Mouse (Mus musculus) hindbrain, embryonic 10.5 days (tissue): ENCODE measurements around the gene Gm9887. TPM values are rescaled to one million over a fixed set of nuclear protein-coding genes. Genes with fewer than 3 reads are reported as not detected.
"Not testable (repeated sequence)": the region's sequence is repeated elsewhere in the genome, so short reads cannot be mapped to it uniquely, and the experiment has no call there.

ENCODE experiments used
- DNase-seq: peaks from one replicate; pipeline ENCODE4 v3.0.0-alpha.2; 2017; ENCODE audit warnings: low spot score
- H3K27ac ChIP-seq: fragments of 300-500 bp; sonication (generic); 2 replicates; pipeline ENCODE4 v1.5.1; 2016; ENCODE audit warnings: mild to moderate bottlenecking, moderate library complexity
- H3K27me3 ChIP-seq: fragments of 300-500 bp; sonication (generic); 2 replicates; pipeline ENCODE4 v1.6.1; 2016; ENCODE audit warnings: mild to moderate bottlenecking; ENCODE audit not compliant: poor library complexity, insufficient read depth, severe bottlenecking
- H3K36me3 ChIP-seq: fragments of 300-500 bp; sonication (generic); 2 replicates; pipeline ENCODE4 v1.6.1; 2016; ENCODE audit warnings: mild to moderate bottlenecking, moderate library complexity
- H3K4me1 ChIP-seq: fragments of 300-500 bp; sonication (generic); replicated peaks from 2 replicates; pipeline ENCODE4 v1.6.1; 2016; ENCODE audit warnings: mild to moderate bottlenecking
- H3K4me3 ChIP-seq: fragments of 300-500 bp; sonication (generic); 2 replicates; pipeline ENCODE4 v1.5.1; 2016; ENCODE audit warnings: mild to moderate bottlenecking, moderate library complexity
- H3K9me3 ChIP-seq: fragments of 300-500 bp; sonication (generic); 2 replicates; pipeline ENCODE4 v1.6.1; 2016; ENCODE audit warnings: mild to moderate bottlenecking, moderate library complexity
- WGBS: fragments of 180-500 bp; shearing (Covaris S2); methylation state at CpG from one replicate; pipeline ENCODE4 v1.1.7; 2016; 5-methylcytosine and 5-hydroxymethylcytosine counted together
- polyA plus RNA-seq: library from polyadenylated mRNA; unstranded; fragments of >200 nt; fragmentation: Nextera tagmentation; extraction: Ambion mirVana; gene quantifications from 2 replicates; pipeline ENCODE4 v1.2.1, GENCODE M21; 2016

Gm9887 gene
- polyA plus RNA-seq, 1 experiment from 2014 or later = 1.9 TPM

DNA sequence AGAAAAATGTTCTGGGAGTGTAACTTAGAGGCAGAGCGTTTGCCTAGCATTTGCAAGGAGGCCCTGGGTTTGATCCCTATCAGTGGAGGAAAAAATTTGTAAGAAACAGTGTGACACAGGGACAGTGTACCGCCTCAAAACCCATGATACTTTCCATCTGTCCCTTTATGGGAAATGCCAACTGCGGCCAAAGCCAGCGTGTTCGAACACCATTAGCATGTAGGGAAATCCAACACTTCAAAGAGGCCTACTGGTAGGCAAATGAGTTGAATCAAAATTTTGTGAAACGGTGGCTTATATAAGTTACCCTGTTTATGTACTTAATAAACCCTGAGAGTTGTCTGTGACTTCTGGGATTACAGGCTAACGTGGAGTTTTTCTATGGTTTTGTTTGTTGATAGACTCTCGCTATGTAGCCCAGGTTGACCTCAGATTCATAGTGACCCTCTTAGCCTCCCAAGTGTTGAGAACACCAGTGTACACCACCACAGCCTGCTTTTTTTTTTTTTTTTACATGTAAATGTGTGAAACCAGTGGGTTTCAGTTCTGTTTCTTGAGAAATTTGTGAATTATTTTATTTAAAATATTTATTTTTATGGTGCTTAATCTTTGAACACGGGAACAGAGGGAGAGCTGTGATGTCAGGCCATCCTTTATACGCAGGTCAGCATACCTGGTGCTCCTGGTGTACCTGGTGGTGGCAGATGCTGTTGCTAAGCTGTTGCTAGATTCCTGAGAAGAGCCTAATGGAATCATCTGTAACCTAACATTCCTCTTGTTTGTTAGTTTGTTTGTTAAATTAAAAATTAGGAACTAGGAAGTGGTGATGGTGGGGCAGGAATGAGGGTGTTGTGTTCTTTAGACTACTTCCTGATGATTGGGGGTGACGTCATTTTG, 6.5 kb upstream of the Gm9887 start:
- no peaks in the 10 kb centered on the region for H3K27me3 ChIP-seq
- 91% methylated on average over 11 of the region's 11 CpGs for WGBS
- no peaks in the 10 kb centered on the region for H3K9me3 ChIP-seq
- no peak overlapping the region for H3K4me3 ChIP-seq
- peaks cover 34% of the 10 kb centered on the region for H3K36me3 ChIP-seq
- H3K27ac ChIP-seq = no peak overlapping the region
- no peak for DNase-seq
- H3K4me1 ChIP-seq = peaks cover 21% of the 10 kb centered on the region

DNA sequence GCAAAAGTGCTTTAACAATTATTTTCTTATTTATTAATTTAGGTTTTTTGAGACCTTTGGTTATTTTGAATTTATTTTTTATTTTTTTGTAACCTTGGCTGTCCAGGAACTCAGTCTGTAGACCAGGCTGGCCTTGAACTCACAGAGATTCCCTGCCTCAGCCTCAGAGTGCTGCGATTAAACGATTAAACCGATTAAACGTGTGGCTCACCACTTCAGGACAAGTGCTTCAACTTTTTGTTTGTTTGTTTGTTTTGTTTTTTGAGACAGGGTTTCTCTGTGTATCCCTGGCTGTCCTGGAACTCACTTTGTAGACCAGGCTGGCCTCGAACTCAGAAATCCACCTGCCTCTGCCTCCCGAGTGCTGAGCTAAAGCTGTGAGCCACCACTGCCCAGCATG, 5.4 kb upstream of the Gm9887 start:
- H3K36me3 ChIP-seq = peaks cover 38% of the 10 kb centered on the region
- not testable (repeated sequence) for H3K9me3 ChIP-seq, DNase-seq, H3K27ac ChIP-seq, H3K27me3 ChIP-seq, H3K4me3 ChIP-seq
- H3K4me1 ChIP-seq = peaks cover 27% of the 10 kb centered on the region
- 96% methylated on average over 6 of the region's 6 CpGs for WGBS

DNA sequence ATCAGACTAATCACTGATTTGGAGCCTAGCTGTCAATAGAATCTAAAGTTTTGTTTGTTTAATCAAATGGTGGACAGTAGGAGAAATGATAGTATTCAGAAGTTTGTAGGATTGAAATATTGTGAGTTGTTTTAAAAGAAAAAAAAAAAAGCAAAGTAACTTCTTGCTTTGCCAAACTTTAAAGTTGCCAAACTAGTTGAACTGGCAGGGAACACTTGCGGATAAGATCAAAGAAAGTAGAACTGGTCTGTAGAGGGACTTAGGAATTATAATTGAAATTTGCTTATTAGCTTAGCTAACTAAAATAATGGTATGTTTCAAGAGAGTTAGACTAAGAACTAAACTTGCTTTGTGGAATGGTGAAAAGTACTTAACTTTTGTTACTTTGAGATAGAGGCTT, 4.9 kb upstream of the Gm9887 start:
- H3K4me3 ChIP-seq = no peak overlapping the region
- no peak for DNase-seq
- no peaks in the 10 kb centered on the region for H3K27me3 ChIP-seq
- WGBS = 89% methylated on average over 1 of the region's 1 CpGs
- no peaks in the 10 kb centered on the region for H3K9me3 ChIP-seq
- H3K4me1 ChIP-seq = peaks cover 27% of the 10 kb centered on the region
- peaks cover 38% of the 10 kb centered on the region for H3K36me3 ChIP-seq
- H3K27ac ChIP-seq = no peak overlapping the region

DNA sequence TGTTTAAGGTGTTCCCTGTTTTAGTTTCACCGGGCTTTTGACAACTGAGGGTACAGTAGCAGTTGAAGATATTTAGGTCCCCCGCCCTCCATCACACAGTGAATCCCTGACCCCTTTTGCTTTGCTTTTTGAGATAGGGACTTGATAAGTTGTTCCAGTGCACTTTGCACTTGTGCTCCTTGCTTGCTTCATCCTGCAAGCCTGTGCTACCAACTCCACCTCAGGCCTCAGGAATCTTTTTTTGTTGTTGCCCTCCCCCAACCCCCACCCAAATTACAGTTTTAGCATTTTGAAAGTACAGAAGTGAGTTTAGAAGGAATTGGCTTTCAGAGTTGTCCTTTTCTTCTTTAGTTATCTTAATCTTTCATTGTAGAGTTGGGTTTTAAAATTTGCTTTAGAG, 3.9 kb upstream of the Gm9887 start:
- Histone ChIP-seq H3K4me1 (peaks cover 29% of the 10 kb centered on the region), H3K36me3 (peaks cover 38% of the 10 kb centered on the region), H3K9me3 (no peaks in the 10 kb centered on the region), H3K27me3 (no peaks in the 10 kb centered on the region), H3K27ac (no peak overlapping the region), H3K4me3 (no peak overlapping the region)
- no peak for DNase-seq
- WGBS = 93% methylated on average over 2 of the region's 2 CpGs

DNA sequence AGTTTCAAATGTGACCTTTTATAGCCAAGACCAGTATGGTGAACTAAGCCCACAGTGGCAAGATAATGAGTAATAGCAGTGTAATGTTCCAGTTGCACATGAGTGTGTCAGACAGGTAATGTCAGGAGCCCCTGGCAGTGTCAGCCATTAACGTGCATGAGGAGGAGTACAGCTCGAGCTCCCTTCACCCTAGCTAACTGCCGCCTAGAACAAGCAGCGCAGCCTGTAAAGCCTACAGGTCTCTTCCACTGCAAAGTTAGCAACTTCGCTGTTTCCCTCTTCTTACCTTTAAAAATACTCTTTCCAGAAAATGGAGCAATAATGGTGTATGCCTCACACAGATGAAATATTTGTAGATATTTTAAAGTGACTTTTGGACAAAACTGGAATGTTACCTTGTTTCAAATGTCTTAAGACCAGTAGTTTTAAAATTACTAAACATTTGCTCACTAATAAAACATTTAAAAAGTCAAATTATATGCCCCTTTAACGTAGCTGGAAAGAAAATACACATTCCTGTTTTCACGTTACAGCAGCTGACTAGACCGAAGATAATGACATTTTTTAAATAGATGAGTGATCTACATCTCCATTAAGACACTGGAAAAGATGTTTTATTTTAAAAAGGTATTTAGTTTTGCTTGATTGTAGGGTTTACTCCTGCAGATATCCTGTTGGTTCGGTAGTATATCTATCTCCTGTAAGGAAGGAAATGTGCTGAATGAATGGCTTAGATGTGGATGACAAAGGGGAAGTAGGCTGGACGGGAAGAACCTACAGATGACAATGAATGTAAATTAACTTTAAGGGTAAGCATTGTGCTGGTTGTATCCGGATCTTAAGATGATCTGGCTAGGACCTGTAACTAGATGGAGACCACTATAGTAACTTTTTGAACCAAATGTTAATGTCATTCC, 1.9 kb upstream of the Gm9887 start:
- Histone ChIP-seq H3K4me1 (peaks cover 34% of the 10 kb centered on the region), H3K27ac (0 out of 2 replicates have a peak overlapping the region, but pooled peaks have one; percentile 97), H3K9me3 (no peaks in the 10 kb centered on the region), H3K4me3 (peak overlapping the region; percentile 99), H3K27me3 (no peaks in the 10 kb centered on the region), H3K36me3 (peaks cover 34% of the 10 kb centered on the region)
- WGBS = 54% methylated on average over 11 of the region's 11 CpGs
- DNase-seq = no peak

DNA sequence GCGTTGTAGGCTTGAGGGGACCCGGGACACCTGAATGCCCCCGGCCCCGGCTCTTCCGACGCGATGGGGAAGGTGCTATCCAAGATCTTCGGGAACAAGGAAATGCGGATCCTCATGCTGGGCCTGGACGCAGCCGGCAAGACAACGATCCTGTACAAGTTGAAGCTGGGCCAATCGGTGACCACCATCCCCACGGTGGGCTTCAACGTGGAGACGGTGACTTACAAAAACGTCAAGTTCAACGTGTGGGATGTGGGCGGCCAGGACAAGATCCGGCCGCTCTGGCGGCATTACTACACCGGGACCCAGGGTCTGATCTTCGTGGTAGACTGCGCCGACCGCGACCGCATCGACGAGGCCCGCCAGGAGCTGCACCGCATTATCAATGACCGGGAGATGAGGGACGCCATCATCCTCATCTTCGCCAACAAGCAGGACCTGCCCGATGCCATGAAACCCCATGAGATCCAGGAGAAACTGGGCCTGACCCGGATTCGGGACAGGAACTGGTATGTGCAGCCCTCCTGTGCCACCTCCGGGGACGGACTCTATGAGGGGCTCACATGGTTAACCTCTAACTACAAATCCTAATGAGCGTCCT, 573 bp upstream of the Gm9887 start:
- Histone ChIP-seq H3K36me3 (peaks cover 34% of the 10 kb centered on the region), H3K4me1 (peaks cover 34% of the 10 kb centered on the region), H3K27ac (peak overlapping the region; percentile 97), H3K4me3 (peak overlapping the region; percentile 99), H3K27me3 (no peaks in the 10 kb centered on the region), H3K9me3 (no peaks in the 10 kb centered on the region)
- DNase-seq = peak; percentile 54
- whole genome bisulfite sequencing = under 1% methylated on average over 42 of the region's 42 CpGs

DNA sequence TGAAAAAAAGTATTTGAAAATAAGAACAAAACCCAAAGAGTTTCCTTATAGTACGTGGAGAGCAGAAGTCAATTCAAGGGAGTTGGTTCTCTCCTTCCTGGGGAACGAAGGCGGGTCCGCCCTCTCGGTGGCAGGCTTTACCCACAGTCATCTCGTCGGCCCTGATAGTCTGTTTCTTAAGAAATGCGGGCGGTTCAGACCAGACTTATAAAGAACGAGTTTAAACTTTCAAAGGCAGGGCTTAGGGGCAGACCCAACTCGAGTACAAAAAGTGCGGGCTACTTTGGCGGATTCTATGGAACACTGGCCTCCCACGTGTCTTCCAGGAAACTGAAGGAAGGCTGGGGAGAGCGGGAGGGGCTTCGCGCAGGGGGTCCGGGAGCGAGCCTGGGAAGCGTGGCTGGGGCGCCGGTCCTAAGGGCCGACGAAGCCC, 821 bp downstream of the Gm9887 start:
- Histone ChIP-seq H3K36me3 (peaks cover 21% of the 10 kb centered on the region), H3K4me3 (peak overlapping the region; percentile 99), H3K4me1 (peaks cover 34% of the 10 kb centered on the region), H3K27ac (peak overlapping the region; percentile 97), H3K9me3 (no peaks in the 10 kb centered on the region), H3K27me3 (no peaks in the 10 kb centered on the region)
- no peak for DNase-seq
- WGBS = under 1% methylated on average over 24 of the region's 24 CpGs

DNA sequence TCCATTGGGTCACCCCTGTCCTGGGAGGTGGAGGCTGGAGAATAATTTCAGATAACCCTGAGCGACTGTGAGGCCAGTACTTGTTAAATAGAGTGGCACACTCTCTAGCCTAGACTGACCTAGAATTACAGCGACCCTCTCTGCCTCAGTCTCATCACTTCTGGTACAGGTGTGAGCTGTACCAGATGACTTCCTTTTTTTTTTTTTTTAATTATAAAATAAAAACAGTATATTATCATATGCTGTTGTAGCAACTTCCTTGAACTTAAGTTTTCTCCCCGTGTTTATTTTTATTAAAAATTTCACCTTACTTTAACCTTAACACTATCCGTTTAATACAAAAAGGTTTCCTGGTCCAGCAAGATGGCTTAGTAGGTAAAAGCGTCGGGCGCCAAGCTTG, 1.3 kb downstream of the Gm9887 start:
- H3K4me1 ChIP-seq = peaks cover 31% of the 10 kb centered on the region
- peak overlapping the region; percentile 99 for H3K4me3 ChIP-seq
- H3K27me3 ChIP-seq = no peaks in the 10 kb centered on the region
- no peak for DNase-seq
- WGBS = 15% methylated on average over 7 of the region's 7 CpGs
- H3K9me3 ChIP-seq = no peaks in the 10 kb centered on the region
- peak overlapping the region; percentile 97 for H3K27ac ChIP-seq
- H3K36me3 ChIP-seq = peaks cover 17% of the 10 kb centered on the region

DNA sequence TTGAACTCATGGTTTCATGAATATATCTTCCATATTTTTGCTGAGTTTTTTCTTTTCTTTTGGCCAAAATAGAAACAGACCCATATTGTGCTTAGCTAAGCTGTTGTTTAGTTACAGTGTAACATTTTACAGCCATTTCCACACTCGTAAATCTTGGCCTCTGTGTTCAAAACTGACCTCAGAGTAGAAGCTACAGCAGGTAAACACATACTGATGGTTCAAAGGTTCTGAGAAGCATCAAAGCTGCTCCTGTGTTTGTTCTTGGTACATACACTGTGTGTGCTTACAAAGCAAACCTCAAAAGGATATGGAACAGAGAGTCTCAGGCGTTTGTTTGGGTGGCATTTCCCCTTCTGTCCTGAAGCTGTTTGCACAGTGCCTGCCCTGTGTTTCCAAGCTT, 4.7 kb downstream of the Gm9887 start:
- Histone ChIP-seq H3K36me3 (no peaks in the 10 kb centered on the region), H3K4me1 (peaks cover 17% of the 10 kb centered on the region), H3K27ac (no peak overlapping the region), H3K27me3 (no peaks in the 10 kb centered on the region), H3K9me3 (no peaks in the 10 kb centered on the region), H3K4me3 (no peak overlapping the region)
- WGBS = 75% methylated on average over 2 of the region's 2 CpGs
- DNase-seq = no peak

DNA sequence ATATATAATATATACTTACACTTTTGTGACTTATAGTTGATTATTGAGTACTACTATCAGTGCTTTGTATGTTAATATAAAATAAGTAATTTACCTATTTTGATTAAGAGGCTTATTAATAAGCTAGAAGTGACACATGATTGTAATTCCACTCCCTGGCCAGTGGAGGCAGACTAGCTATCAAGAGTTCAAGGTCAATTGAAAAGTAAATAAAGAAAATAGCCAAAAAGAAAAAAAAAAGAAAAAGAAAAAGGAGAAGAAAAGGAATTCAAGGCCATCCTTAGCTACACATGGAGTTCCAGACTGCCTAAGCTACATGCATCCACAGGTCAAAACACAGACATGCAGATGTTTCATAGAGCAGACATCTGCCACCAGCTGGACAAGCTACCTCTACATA, 5.8 kb downstream of the Gm9887 start:
- Histone ChIP-seq H3K36me3 (no peaks in the 10 kb centered on the region), H3K27ac (no peak overlapping the region), H3K4me3 (no peak overlapping the region), H3K4me1 (peaks cover 26% of the 10 kb centered on the region), H3K27me3 (no peaks in the 10 kb centered on the region), H3K9me3 (no peaks in the 10 kb centered on the region)
- no peak for DNase-seq

DNA sequence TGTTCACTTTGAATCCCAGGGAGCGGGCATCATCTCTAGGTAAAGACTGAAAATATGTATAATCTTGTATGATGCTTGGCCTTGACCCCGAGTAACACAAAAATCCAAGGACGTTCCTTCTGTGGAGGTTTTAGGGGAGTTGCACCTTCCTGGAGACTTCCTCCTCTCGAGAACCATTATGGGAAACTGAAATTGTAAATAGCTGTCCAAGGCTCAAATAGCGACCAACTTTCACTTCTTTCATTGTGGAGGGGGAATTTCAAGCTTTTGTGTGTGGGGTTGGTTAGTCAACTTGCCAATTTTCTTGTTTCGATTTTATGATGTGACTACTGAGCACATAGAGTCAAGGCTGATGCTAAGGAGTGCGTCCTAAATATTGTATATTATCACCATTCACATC, 6.5 kb downstream of the Gm9887 start:
- 82% methylated on average over 7 of the region's 7 CpGs for WGBS
- H3K27me3 ChIP-seq = no peaks in the 10 kb centered on the region
- H3K36me3 ChIP-seq = no peaks in the 10 kb centered on the region
- no peak overlapping the region for H3K27ac ChIP-seq
- no peak for DNase-seq
- H3K9me3 ChIP-seq = no peaks in the 10 kb centered on the region
- H3K4me1 ChIP-seq = peaks cover 20% of the 10 kb centered on the region; the same call in 1 of the 2 replicates
- H3K4me3 ChIP-seq = no peak overlapping the region

DNA sequence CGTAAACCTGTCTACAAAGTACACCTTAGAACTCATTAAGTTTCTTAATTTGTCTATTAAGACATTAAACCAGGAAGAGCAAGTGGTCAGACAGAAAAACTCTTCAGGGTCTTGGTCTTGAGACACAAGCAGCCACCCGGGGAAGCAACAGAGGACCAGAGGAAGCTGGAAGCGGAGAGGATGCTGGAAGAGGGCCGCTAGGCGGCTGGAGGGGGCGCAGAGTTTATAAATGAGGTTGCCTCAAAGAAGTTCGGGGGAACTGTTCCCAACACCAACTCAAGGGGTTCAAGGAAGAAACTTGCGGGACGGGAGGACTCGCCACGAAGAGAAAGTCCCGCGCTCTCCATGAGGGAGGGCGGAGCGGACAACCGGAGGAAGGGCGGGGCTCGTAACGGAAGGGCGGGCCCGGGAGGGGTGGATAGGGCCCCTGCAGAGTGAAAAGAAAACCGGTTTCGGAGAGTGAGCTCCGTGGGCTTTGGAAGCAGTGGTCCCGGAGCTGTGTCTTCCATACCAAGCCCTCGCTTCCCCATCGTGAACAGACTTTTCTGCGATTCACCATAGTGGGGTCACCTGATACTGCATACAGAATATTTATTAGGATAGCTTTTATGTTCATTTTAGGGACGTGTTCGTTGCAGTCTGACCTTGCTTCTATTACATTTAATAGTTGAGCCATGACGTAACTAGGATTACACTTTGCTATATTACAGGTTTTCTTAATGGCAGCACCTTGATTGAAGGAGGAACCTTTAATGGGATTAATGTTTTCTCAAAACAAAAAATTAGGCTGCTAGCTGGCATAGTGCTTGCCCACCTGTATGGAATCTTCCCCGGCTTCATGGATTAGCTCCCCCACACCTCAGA, 8.1 kb downstream of the Gm9887 start:
- H3K4me1 ChIP-seq = peaks cover 18% of the 10 kb centered on the region; the same call in 1 of the 2 replicates
- WGBS = 5% methylated on average over 32 of the region's 32 CpGs
- H3K36me3 ChIP-seq = no peaks in the 10 kb centered on the region
- no peaks in the 10 kb centered on the region for H3K9me3 ChIP-seq
- peak overlapping the region; percentile 66 for H3K4me3 ChIP-seq
- peak overlapping the region; percentile 89 for H3K27ac ChIP-seq
- DNase-seq = peak; percentile 65
- H3K27me3 ChIP-seq = no peaks in the 10 kb centered on the region
